Mouse (Mus musculus) adipocyte (in vitro differentiated cells): ENCODE results near the gene St8sia4.
"Not testable (repeated sequence)": the region's sequence is repeated elsewhere in the genome, so short reads cannot be mapped to it uniquely, and the experiment has no call there.

Experiments used
- DNase-seq: peaks from one replicate; pipeline ENCODE4 v3.0.0-alpha.2; 2016; ENCODE audit warnings: low spot score

St8sia4 gene

DNA sequence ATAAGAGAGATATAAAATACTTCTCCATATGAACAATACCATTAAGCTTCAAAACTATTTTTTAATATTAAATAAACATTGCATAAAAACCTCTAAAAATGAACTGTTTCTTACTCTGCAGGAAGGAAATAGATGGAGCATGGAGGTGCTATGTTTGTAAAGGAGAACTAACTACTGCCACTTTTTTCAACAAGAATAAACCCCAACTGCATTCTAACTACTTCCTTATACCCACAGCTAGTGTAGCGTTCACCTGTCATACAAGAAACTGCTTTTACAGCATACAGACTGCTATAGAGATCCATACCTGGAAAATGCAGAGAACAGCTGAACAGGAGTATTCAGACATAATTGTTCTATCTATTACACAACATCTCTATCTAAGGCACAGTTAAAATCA is 70.5 kb downstream of the St8sia4 start:
- no peak for DNase-seq

DNA sequence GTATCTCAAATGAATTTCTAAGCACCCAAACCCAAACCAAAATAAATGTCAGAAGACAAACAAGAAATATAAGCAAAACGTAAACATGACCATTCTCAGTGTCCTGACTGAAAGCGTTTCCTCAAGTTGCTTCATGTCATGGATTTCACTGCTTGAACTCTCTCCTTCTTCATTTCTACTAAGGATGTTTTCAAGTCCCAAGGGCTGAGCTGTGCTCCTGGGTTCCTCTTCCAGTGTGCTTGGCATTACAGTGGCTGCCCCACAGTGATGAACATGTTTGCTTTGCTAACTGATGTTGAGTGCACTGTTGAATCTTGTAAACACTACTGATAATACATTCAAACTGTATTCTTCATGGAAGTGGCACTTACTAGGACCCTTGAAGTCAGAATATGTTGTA is 76.3 kb downstream of the St8sia4 start:
- DNase-seq: no peak

DNA sequence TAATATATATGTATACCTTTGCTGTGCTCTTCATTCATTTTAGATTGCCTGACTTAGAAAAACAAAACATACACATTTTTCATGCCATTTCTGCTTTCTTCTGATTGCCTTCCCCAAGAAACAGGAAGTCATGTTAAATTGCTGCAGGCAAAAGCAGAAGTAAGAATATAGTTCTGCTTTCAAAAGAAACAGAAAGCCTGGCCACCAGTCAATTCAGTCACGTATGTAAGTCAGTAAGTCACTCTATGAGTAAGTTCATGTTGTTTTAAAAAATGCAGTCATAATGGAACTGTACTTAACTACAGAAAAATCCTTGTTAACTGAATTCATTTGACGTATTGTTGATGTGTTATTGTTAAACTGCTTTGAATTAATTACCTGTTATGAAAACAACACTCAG is 77.3 kb downstream of the St8sia4 start:
- no peak for DNase-seq

DNA sequence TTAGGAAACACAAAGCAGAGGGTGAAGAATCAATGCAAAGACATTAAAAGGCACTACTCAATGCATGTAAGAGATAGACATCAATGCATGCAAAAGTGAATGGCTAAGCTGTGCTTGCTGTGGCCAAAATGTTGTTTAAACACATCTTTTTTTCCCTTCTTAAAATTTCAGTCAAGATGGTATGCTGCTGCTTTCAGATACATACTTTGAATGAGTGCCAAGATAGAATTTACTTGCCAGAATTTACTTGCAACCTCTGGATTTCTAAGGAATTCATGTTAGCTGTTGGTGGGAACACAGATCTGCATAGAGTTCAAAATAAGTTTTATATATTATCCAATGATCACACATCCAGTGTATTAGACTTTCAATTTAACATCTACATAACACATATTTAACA is 77.9 kb downstream of the St8sia4 start:
- no peak for DNase-seq

DNA sequence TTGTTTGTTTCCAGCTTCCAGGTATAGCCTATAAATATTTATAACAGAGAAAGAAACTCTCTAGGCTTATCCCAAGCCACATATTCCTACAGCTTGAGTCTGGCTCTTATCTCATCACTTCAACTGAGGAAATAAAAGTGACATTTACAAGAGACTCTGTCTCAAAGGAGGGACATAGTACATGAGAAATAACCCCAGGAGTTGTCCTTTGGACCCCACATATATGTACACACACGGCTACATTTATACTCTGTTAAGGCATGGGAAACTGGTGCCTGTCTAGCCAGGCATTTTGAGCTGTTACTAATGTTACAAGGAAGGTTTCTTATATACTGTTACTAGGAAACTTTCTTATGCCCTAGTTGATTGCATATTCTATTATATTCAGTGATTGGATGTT is 84.1 kb downstream of the St8sia4 start:
- DNase-seq: no peak

DNA sequence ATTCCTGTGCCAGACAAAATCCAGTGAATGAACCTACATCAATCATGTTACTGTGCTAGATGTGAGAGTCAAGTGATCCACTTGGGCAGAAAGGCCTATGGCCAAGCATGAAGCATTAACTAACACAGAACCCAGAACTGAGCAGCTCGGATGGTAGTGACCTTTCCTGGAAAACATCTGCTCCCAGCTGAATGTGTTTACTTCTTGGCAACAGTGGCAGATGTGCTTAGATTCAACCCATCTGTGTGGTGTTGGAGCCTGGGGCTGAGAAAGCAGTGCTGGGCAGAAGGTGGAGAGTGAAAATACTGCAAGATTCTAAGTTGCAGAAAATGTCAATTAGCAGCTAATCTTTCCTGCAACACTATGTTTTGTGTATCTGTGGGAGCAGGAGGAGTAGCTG is 85.1 kb downstream of the St8sia4 start:
- DNase-seq: peak; percentile 3

DNA sequence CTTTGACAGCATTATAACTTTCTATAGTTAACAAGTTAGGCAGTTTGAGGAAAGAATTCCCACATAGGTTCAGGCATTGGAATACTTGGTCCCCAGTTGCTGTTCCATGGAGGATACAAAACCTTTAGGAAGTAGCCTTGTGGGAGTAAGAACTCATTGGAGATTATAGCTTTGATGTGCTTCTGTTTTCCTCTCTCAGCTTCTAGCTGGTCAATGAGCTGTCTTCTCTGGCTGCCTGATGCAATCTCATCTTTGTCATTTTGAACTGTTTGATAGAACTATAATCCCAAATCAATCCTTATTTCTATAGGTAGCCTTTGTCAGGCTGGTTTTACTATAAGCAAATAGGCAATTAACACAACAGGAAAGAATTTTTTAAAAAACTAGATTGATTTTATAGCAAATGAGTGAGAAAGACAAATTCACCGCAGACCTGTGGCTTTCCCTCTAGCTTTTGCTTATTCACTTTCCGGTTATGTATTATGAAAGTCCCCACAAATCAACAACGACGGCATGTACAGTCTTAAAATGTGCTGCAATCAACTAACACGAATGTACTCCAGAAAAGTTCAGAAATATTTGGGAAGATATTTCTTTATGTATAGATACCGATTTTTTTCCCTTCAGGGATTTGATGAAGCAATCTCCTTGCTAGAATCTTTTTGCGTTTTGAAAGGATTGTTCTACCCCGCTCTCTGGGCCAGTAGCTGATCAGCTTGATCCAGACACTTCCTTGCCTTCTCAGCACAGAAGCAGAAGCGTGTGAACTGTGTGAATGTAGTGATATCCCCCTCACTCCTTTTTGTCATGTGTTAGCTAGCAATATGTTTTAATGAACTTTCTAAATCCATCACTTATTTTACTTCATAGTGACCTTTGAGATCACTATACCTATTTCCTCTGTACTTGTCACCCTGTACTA is 94.5 kb downstream of the St8sia4 start:
- DNase-seq: no peak

DNA sequence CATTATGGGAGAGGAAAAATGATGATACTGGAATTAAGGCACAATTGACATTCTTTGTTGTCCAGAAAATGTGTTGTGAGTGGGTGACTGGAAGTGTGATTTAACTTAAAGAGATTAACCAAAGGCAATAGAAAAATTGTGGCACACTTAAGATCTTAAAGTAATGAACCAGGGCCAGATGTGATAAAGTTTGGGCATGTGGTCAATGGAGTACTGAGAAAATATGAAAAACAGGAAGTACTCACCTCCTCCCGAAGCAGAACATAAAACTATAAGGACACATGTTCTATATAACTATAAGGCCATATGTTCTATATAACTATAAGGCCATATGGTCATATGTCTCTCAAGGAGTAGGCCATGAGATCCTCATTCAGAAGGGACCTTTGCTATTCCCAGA is 96.3 kb downstream of the St8sia4 start:
- no peak for DNase-seq

DNA sequence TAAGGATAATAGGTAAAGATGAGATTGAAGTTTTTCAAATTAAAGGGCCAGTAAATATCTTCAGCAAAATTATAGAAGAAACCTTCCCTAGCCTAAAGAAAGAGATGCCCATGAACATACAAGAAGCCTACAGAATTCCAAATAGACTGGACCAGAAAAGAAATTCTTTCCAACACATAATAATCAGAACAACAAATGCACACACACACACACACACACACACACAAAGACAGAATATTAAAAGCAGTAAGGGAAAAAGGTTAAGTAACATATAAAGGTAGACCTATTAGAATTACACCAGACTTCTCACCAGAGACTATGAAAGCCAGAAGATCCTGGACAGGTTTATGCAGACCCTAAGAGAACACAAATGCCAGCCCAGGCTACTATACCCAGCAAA is 112.8 kb downstream of the St8sia4 start:
- not testable (repeated sequence) for DNase-seq

DNA sequence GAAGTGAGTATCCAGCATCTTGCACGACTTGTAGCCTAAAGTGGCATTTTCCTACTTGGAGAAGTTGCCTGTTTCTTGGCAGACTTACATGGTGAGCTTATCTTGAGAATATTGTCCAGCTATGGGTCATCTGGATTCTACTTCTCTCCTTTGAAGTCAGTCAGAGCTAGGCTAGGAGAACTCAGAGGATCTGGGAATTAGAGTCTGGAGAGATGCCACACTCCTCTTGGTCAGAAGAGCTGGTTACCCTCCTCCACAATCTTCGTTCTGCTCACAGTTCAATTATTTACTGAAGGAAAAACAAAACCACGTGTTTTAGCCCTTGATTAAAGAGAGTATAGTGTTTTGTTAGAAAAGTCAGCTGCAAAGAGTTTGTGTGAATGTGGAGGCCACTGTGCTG is 125.9 kb downstream of the St8sia4 start:
- no peak for DNase-seq
